18 mouse cellular contexts compared by ENCODE assay signal in genomic region chr10:42117523-42117922, GRCm38 (mm10).
"Had no signal": no experiment of that assay in that cellular context is flagged by ENCODE, and none has a peak within 500 bp of the region (broad histone marks: within the 10 kb centered on the region; RNA-seq: fewer than 3 reads in every experiment).

No protein-coding gene starts in this region.

- H3K4me2 ChIP-seq: lung, embryonic 15.5 days; midbrain, embryonic 11.5 days; midbrain, embryonic 13.5 days; midbrain, embryonic 15.5 days; neural tube, embryonic 12.5 days; stomach, embryonic 15.5 days had no signal

- H3K9me3 ChIP-seq: midbrain, embryonic 15.5 days; neural tube, embryonic 12.5 days; stomach, embryonic 15.5 days had no signal

- H3K9ac ChIP-seq: liver, postnatal 0 days; lung, embryonic 15.5 days; midbrain, embryonic 13.5 days; midbrain, embryonic 15.5 days; neural tube, embryonic 12.5 days; stomach, embryonic 15.5 days had no signal

- H3K4me3 ChIP-seq: lung, embryonic 15.5 days; megakaryocyte, embryonic 14.5 days; midbrain, embryonic 13.5 days; midbrain, embryonic 15.5 days; neural tube, embryonic 12.5 days; stomach, embryonic 15.5 days had no signal

- DNase-seq: liver, postnatal 0 days; lung, adult 2 months; lung, postnatal 14 days; lung, postnatal 36 days; right cerebral cortex, postnatal 14 days; thymus, adult 2 months; thymus, postnatal 25 days; thymus, postnatal 4 days had no signal

- H3K27ac ChIP-seq: lung, embryonic 15.5 days; macrophage; midbrain, embryonic 13.5 days; midbrain, embryonic 15.5 days; neural tube, embryonic 12.5 days; stomach, embryonic 15.5 days; stomach, postnatal 0 days had no signal

- ATAC-seq: liver, postnatal 0 days; lung, postnatal 0 days; midbrain, embryonic 13.5 days; midbrain, embryonic 15.5 days had no signal

- H3K4me1 ChIP-seq: lung, embryonic 15.5 days; midbrain, embryonic 13.5 days; midbrain, embryonic 15.5 days; neural tube, embryonic 12.5 days had no signal

- H3K27me3 ChIP-seq: lung, embryonic 15.5 days; midbrain, embryonic 15.5 days; neural tube, embryonic 12.5 days; stomach, embryonic 15.5 days had no signal

- H3K36me3 ChIP-seq: lung, embryonic 15.5 days; midbrain, embryonic 13.5 days; midbrain, embryonic 15.5 days; neural tube, embryonic 12.5 days; stomach, embryonic 15.5 days had no signal
